Mouse (Mus musculus) c-Kit-positive CD71-negative TER-119-negative erythroid progenitor cells, embryonic 14.5 days (primary cell): ENCODE results near the gene Afg3l1.
"Not testable (repeated sequence)": the region's sequence is repeated elsewhere in the genome, so short reads cannot be mapped to it uniquely, and the experiment has no call there.

ENCODE experiments used
- DNase-seq: peaks from one replicate; pipeline ENCODE4 v3.0.0-alpha.2; 2013; ENCODE audit warnings: low read depth

Afg3l1 gene

DNA sequence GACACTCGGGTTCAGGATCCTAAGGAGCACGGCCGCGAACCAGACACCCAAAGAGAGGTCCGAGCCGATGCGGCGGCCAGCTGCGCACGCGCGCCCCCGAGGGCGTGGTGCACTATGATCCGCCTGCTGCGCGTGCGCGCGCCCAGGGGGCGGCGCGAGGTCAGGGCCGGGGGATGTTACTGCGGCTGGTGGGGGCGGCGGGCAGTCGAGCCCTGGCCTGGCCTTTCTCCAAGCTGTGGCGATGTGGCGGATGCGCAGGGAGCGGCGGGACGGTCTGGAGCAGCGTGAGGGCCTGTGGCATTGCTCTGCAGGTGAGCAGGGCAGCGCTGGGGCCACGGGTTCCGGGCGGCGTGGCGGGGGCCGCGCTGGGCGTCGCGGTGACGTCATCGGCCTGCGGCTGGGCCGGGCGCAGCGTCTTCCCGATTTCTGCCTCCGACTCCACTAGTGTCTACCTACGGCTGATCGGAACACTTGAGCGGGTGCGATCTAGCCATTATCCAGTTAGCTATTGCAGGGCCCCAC, at the start of gene Afg3l1:
Gene Afg3l1, plus strand, starts transcription at position 167 of the 522 bp plus-strand sequence.
- peak; percentile 80 for DNase-seq

DNA sequence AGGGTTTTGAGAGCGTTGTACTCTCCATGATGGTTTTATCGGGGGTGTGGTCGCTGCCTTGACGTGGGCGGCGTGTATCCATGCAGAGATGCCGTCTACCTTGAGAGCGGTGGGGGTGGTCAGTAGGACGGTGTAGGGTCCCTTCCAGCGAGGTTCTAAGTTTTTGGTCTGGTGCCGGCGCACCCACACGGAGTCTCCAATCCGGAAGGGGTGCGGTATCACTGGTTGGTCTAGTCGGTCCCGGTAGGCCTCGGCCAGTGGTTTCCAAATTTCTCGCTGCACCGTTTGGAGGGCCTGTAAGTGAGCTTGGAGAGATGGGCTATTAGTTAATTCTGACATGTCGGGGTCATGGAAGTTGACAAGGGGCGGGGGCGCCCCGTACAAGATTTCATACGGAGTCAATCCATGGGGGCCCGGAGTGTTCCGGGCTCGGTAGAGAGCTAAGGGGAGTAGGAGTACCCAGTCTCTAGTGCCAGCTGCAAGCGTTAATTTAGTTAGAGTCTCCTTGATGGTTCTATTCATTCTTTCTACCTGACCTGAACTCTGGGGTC, 49.3 kb upstream of the Afg3l1 start:
- no peak for DNase-seq

DNA sequence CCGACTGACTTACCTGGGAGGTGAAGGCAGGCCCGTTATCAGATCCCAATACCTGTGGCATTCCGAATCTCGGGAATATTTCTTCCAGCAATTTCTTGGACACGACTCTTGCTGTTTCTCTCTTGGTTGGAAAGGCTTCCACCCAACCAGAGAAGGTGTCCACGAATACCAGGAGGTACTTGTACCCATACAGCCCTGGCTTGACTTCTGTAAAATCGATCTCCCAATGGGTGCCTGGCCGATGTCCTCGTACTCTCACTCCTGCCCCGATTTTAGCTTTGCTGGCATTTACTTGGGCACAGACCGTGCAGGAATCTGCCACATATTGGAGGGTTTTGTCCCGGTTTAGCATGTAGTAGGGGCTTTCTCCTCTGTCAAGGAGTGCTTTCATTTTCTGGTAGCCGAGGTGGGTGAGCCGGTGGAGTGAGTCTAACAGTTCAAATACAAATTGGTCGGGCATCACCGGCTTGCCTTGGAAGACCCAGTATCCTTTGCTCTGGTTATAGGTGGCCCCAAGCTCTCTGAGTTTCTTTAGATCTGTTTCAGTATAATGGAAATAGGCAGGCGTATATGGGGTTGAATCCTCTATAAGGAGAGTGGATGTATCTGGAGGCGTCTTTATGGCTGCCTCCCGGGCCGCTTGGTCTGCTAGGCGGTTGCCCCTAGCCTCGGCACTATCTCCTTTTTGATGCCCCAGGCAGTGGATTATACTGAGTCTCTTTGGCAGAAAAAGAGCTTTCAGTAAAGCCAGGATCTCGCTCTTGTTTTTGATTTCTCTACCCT, 48.6 kb upstream of the Afg3l1 start:
- DNase-seq = no peak

DNA sequence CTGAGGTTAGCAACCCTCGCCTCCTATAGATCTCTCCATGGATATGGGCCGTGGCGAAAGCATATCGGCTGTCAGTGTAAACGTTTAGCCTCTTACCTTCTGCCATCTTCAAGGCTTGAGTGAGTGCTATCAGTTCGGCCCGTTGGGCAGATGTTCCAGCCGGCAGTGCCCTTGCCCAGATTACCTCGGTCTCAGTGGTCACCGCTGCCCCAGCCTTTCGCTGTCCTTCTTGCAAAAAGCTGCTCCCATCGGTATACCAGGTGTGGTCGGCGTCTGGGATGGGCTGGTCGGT, 48.0 kb upstream of the Afg3l1 start:
- DNase-seq = not testable (repeated sequence)

DNA sequence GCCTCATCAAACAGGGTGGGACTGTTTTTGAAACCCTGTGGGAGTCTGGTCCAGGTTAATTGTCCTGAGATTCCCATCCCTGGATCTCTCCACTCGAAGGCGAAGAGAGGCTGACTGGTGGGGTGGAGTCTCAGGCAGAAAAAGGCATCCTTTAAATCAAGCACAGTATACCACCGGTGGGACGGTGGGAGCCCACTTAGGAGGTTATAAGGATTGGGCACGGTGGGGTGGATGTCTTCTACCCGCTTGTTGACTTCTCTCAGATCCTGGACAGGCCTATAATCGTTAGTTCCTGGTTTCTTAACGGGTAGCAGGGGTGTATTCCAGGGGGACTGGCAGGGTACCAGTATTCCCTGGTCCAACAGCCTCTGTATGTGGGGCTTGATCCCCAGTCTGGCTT, 46.8 kb upstream of the Afg3l1 start:
- DNase-seq = not testable (repeated sequence)

DNA sequence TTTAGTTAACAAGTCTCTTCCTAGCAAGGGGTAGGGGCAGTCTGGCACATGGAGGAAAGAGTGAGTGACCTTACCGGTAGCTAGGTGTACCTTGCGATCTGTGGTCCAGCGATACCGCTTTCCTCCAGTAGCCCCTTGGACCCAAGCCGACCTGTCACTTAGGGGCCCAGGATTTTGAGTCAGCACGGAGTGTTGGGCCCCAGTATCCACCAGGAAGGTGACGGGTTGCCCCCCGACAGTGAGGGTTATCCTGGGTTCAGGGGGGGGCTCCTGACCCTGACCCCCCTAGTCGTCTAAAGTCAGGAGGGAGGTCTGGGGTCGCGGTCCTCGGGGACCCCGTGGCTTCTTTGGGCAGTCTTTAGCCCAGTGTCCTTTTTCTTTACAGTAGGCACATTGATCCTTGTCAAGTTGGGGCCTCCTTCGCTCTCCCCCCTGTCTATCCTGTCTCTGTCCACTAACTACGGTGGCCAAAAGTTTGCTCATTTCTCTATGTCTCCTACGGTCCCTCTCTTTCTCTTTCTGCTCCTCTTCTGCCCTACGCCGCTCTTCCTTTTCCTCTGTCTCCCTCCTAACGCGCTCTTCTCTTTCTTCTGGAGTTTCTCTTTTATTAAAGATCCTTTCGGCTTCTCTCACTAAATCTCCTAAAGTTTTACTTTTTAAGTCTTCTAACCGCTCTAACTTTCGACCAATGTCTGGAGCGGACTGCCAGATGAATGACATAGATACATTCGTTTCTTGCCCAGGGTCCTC, 45.9 kb upstream of the Afg3l1 start:
- no peak for DNase-seq

DNA sequence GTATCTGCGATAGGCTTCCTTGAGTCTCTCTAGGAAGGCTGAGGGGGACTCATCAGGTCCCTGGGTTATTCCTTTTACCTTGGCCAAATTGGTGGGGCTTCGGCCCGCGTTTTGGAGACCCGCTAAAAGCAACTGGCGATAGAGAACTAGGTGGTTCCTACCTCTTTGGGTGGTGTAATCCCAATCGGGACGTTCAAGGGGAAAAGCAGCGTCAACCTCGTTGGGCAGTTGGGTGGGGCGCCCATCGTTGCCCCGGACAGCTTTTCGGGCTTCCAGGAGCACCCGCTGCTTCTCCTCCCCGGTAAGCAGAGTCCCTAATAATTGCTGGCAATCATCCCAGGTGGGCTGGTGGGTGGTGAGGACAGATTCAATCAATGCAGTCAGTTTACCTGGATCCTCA, 45.3 kb upstream of the Afg3l1 start:
- no peak for DNase-seq

DNA sequence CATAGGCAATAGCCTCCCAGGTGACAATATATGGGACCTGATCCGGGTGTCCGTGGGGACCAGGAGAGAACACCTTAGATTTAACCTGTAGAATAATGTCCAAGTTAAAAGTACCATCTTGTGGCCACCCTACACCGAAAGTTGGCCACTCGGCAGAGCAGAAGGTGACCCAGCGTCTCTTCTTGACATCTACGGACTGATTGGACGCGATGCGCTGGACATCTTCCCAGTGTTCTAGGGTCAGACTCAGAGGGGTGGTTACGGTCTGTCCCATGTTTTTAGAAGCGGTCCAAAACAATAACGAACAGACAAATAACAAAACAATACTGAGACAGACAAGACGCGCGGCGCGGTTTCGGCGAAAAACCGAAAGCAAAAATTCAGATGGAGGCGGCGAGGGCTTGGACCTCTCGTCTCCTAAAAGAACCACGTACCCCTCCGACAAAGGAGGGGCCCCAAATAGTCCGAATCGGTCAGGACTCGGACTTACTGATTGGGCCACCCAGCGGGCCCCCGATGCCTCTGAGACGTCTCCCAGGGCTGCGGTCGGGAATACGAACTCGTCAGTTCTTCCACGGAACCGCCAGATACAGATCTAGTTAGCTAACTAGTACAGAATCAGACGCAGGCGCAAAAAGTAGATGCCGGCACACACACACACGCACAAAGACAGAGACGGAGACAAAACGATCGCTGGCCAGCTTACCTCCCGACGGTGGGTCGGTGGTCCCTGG, 44.3 kb upstream of the Afg3l1 start:
- not testable (repeated sequence) for DNase-seq

DNA sequence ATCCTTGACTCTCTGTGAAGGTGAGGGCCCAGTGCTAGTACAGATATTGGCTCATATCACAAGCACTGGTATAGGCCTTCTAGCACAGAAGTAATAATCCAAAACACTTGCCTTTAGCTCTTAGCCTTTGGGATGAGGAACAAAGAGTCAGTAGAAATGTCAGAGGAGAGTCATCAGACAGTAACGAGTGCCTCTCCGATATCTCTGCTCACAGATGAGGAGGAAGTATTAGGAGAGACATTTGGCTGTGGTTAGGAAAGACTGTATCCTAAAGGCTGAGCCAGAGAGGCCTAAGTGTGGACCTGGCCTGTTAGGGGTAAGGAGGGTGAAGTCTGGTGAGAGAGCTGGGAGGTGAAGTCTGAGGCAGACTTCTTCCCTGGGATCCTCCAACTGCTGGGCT, 35.9 kb upstream of the Afg3l1 start:
- no peak for DNase-seq

DNA sequence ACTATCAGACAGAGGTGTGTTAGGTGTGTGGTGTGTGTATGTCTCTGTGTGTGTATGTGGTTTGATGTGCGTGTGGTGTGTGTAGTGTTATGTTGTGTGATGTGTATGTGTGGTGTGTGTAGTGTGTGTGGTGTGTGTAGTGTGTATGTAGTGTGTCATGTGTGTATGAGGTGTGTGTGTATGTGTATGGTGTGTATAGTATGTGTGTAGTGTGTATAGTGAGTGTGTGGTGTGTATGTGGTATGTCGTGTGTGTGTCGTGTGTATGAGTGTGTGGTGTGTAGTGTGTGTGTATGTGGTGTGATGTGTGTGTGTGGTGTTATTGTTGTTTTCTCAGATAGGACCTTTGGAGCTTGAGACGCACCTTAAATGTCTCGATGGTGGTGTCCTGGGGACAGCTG, 35.4 kb upstream of the Afg3l1 start:
- no peak for DNase-seq

DNA sequence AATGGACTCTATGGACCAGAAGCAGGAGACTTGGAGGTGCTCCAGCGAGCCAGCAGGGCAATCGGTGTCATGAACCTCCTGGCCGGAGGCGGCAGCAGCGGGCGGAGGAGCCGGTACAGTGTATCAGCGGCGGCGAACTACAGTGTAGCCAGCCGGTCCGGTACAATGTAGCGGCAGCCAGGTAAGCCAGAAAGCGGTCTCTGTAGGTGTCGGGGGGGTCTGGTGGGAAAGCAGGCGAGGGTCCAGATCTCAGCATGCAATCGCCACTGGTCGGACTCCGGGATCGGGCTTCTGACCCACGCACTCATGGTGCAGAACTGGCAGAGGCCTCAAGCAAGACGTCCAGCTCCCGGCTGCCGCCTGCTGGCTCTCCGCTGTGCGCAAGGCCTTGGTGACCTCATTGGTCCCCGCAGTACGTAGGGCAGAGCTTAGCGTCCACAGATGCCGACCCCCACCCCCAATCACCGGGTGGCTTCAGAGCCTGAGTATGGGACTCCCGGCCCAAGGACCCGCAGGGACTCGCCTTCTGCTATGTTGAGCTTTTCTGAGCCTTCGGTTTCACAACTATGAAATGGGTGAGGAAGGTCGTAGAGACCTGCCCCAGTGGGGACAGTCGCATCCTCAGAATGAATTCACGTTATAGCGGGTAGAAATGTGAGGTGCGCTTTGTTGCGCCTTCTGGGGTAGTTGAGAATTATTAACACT, 34.7 kb upstream of the Afg3l1 start:
- DNase-seq = peak; percentile 84

DNA sequence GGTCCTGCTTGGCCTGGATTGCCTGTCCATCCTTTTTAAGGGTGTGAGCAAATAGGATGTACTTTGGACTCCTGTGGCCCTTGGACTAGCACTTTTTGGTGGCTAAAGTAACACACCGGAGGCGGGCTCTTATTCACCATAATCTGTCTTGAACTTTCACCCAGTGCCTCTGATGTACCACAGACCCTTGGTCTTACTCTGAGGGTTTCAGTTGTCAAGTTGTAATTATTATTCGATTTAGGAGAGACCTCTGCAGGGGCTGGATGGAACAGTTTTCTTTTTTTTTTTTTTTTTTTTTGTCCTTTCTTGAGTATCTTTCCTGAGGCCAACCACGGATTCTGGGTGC, 34.2 kb upstream of the Afg3l1 start:
- no peak for DNase-seq

DNA sequence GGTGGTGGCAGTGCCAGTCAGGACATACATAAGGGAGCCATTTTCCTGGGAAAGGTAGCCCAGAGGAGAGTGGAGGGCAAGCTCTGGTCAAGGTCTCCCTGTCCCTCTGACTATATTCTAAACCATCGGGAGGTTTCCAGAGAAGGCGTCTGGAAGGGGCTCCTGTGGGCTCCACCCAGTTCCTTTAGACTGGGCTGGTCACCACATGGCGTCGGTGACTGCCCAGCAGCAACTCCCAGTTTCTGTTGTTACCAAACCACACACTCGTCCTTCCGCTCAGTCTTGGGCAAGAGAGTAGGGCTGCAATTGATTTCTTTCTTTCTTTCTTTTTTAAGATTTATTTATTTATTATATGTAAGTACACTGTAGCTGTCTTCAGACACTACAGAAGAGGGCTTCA, 33.6 kb upstream of the Afg3l1 start:
- no peak for DNase-seq

DNA sequence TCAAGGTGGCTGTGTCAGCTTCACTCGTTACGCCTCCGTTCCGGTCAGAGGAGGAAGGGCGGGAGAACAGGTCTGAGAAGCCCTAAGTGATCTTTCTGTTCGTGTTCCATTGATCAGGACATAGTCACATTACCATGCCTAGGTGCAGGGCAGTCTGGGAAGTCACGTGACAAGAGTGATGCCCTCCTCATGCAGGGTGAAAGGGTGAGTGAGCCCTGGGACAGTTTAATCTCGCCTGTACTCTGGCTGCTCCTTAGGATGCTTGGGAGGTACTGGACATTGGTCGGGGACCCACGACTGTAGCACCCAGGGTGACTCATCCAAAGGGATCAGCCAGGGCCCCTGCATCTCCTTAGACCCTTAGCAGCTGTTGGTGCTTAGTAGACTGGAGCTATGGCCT, 31.7 kb upstream of the Afg3l1 start:
- DNase-seq = no peak

DNA sequence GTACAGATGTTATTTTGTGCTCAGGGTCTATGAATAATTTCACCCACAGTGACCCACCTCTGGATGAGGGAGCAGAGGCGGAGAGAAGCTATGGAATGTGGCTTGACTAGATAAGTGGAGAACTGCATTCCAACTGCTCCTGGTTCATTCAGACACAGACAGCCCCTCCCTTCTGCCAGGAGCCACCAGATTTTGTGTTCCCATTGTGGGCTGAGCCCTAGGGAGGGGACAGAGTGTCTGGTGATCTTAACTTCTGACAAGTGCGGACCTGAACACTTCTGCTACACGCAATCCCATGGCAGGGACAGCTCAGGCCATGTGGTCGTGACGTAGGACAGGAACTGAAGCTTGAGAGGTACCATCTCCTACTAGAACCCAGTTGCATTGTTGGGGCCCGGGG, 30.9 kb upstream of the Afg3l1 start:
- no peak for DNase-seq

DNA sequence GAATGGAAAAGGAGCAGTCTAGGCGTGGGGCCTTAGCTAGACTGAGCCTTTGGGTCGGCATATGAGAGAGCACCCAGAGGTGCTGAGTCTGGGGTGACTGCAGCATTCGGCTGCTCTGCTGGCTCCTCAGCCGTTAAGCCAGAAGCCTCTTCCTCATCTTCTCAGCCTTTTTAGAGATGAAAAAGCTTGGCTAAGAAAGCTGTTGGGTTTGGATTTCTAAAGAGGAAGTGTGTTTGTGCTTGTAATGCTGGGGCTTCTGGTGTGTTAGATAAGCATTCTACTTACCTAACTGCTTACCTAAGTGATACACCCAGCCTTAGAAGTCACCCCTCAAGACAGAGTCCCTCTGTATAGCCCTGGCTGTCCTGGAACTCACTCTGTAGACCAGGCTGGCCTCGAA, 26.9 kb upstream of the Afg3l1 start:
- no peak for DNase-seq

DNA sequence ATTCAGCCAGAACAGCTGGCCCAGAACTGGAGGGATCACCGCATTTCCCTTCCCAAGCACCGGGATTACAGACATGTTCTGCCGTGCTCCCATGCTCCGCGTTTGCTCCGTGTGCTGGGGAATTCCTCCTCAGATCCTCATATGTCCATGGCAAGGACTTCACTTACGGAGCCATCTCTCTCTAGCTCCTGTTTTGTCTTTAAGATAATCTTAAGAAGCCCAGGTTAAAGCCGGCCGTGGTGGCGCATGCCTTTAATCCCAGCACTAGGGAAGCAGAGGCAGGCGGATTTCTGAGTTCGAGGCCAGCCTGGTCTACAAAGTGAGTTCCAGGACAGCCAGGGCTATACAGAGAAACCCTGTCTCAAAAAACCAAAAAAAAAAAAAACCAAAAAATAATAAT, 26.0 kb upstream of the Afg3l1 start:
- DNase-seq = not testable (repeated sequence)

DNA sequence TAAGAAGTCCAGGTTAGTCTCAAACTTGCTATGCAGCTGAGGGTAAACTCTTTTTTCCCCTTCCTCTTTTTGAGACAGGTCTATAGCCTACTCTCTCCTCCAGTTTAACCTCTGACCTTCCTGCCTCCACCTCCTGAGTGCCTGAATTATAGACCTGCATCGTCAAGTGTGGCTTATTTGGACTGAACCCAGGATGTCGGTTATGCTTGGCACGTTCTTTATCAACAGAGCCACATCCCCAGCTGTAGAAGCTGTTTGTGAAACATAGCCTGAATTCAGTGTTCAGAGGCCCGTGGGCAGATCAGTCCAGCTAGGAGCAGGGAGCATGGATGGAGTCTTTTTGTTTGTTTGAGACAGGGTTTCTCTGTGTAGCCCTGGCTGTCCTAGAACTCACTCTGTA, 25.6 kb upstream of the Afg3l1 start:
- no peak for DNase-seq

DNA sequence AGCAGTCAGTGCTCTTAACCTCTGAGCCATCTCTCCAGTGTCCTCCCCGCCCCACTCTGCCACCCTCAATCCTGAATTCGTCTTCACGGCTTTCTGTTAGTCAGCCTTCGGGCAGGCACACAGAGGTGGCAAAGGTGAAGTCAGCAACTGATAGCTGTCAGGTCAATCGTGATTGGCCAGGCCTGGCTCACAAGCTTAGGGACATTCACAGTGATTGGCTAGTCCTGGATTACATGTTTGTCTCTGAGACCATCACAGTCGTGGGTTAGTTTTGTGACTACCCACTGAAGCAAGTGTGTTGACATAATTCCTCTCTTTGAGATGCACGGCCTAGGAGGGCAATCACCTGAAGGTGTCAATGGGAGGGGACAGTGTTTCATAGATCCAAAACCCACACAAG, 24.4 kb upstream of the Afg3l1 start:
- DNase-seq = no peak

DNA sequence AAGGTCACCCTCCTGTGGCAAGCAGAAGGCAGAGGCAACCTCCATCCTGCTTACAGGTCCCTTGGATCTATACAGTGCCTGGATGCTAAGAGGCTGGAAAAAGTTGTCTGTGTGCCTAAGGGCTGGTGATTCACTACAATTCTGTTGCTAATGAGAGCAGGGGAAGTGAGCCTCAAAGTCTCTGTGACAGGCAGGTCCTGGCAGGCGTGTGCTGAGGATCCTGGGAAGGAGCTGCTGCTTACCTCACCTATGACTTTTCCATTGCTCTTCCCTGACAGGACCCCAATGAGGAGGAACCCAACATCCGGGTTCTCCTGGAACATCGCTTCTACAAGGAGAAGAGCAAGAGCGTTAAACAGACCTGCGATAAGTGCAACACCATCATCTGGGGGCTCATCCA, 23.8 kb upstream of the Afg3l1 start:
- DNase-seq = no peak

DNA sequence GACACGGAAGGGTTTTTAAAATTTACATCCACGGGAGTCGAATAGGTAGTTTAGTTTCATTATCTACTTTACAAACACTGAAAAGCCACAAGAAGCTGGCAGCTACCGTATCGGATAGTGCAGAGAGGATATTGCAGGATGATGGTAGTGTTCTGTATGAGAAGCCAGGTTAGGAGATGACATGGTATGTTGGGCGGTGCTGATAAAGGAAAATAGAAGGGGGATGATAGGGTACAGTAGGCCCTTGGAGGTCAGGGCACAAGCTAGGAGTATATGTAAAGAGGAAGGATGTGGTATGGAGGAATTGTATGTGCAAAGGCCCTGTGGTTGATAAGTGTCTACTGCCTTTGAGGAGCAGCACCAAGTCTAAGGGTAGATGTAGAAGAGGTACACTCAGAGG, 23.1 kb upstream of the Afg3l1 start:
- DNase-seq = no peak

DNA sequence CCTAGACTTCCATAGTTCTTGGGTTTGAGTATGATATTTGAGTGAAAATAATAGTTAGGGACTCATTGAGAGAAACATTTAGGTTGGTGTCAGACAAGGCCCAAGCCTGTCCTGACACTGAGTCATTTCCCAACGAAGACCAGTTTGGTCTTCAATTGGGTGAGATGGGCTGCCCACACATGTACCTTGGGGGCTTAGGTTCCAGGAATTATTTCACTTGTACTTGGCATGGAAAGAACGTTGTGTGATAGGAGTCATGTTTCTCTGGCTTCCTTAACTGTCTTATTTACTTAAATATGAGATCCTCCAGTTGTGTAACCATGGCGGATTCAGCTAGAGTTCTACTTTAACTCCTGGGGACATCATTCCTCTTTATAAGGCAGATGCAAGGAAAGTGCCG, 14.1 kb upstream of the Afg3l1 start:
- DNase-seq = no peak
